Mouse (Mus musculus): Measurements from ENCODE around the gene Cmtm1.
"Not testable (repeated sequence)": the region's sequence is repeated elsewhere in the genome, so short reads cannot be mapped to it uniquely, and the experiment has no call there.

Gene Cmtm1

DNA sequence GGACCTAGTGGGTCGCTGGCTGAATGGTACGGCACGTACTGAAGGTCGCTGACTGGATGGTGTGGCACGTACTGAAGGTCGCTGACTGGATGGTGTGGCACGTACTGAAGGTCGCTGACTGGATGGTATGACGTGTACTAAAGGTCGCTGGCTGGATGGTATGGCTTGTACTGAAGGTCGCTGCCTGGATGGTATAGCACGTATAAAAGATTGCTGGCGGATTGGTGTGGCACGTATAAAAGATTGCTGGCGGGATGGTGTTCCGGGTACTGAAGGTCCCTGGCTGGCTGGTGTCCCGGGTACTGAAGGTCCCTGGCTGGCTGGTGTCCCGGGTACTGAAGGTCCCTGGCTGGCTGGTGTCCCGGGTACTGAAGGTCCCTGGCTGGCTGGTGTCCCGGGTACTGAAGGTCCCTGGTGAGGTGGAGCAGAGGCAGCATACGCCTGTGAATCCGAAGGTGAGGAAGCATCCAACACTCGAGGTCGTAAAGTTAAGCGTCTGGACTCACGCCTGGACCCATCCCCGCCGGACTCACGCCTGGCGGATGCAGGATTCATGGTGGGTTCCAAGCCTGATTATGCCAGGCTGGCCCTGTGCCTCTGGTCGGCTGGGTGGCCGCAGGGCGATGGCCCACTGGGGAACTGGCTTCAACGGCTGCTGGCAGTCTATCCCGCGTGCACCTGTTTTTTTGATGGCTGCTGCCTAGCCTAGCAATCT is at the start of gene Cmtm1, which contains the start of gene Gm45711:
TSS of gene Cmtm1 (minus strand) at position 705 of the 715 bp plus-strand sequence.
TSS of gene Gm45711 (minus strand) at position 641 of the 715 bp plus-strand sequence.
- not testable (repeated sequence) for DNase-seq (ENCODE audit: low spot score)

DNA sequence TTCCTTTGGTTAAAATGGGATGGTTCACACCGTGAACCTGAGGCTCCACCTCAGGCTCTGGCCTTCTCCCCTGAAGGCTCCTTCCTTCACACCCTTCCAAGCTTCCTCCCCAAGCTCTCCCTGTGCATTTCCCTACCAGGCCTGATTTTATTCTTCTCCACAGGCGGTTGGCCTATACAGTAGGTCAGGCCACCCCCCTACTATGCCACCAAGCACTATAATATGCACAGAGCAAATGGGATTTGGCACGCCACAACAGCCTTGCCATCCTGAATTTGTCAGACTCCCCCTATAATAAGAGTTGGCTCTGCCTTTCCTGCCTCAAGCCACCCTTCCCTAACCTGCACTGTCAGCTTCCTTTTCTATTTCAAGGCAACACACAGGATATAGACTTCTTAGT is 48.7 kb upstream of the Cmtm1 start:
- no peak for DNase-seq (ENCODE audit: low spot score)

DNA sequence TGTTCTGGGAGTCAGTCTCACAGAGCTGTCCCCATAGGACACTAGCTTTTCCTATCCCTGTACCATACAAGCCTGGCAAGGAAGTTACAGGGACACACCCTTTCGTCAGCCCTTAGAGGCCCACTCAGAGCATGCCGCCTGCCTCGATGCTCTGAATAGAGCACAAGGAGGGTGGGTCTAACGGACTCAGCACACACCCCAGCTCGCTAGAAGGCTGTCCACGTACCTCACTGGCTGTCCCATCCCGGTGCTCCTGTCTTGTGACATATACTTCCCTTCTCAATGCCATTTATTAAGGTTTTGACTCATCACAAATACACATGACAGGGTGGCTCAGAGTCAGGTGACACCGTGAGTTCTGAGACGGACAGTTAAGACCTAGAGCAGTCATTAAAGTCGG is 44.6 kb upstream of the Cmtm1 start:
- DNase-seq (ENCODE audit: low spot score): no peak

DNA sequence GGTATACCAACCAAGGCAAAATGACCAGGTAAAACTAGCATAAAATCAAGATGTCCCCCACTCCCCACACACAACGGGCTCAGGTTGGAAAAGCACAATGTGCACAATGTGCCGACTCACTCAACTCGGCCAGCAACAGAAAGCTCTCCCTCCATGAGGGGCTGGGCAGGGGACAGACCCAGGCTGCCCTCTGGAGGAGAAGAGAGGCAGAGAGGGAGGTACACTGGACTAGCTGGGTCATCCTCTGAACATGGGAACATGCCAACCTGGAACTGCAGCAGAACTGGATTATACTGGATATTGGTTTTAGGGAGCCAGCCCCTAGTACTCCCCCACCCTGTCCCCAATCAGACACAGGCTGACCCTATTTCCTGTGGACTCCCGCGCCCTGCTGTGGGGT is 43.2 kb upstream of the Cmtm1 start:
- DNase-seq (ENCODE audit: low spot score): no peak

DNA sequence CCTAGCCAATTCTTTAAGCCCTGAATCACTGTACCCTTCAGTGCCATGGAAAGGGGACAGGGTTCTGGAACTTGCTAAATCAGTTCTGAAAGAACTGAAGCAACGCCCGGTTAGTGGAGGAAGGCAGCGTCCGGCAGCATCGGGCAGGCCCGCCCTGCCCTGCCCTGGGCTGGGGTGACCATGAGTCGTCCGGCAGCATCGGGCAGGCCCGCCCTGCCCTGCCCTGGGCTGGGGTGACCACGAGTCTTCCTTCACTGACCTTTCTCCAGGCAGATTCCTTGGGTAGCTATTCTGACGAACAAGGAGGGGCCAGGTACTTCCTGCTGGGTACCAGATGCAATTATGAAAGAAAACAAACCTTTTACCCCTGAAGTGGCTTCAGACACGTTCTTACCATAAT is 40.1 kb upstream of the Cmtm1 start:
- no peak for DNase-seq (ENCODE audit: low spot score)

DNA sequence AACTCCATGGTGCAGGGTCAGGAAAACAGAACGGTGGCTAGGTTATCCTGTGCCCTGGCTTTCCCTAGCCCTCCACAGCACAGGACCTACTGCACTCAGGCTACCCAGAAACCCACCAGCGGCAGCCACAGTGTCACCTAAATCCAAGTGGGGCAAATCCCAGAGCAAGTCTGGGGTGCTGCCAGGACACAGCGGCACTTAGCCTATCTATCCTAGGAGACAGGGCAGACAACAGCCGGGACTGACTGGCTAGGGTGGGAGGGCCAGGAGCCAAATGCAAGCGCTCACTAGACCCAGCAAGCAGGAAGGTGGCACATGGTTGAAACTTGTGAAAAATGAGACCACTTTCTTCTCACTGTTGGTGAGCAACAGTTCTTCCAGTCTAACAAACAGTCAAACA is 39.0 kb upstream of the Cmtm1 start:
- DNase-seq (ENCODE audit: low spot score): no peak

DNA sequence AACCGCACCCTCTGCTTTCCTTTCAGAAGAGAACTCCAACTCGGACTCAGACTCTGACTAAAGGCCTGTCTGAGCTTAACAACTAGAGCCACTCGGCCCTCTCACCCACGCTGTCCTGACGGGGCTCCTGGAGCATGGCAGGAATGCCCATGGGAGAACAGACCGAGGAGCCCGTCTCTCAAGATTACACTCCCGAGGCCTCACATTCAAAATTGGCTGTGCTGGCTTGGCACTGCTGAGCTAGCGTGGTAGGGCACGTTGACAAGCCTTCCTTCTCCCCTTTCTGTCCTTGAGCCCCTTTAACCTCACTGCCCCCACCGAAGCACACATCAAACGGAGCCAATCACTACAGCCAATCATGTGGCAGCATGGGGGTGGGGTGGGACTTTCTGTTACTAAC is 36.8 kb upstream of the Cmtm1 start:
- no peak for DNase-seq (ENCODE audit: low spot score)

DNA sequence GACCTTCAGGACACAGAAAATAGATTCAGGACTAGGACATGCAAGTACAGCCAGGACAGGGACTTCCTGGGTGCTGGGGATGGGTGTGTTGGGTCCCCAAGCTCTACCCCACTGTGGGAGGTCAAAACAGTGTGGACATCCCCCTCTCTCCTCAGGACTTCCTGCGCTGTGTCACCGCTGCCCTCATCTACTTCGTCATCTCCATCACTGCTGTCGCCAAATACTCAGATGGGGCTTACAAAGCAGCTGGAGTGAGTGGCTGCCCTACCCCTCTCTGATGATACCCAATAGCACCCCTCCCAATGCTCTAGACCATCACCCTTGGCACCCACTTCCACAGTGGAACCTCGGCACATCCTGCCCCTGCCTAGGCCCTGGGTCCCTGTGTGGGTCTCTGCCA is 34.7 kb upstream of the Cmtm1 start:
- no peak for DNase-seq (ENCODE audit: low spot score)

DNA sequence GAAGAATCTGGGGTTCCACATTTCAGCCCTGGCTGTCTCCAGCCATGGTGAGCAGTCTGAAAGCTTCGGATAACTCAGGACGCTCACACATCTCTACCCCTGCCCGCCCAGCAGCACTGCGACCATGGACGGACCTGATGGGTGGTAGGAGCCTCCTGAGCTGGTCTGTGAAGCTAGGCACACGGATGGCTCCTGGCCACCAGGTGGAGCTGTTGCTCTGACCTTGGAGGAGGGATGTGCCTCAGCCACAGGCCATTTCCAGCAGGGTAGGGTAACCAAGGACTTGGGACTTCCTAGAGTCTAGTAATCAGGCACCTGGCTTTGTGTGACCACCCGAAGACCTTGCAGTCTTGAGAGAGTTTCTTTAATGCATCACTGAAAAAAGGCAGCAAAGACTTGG is 34.0 kb upstream of the Cmtm1 start:
- peak; percentile 86 for DNase-seq (ENCODE audit: low spot score)

DNA sequence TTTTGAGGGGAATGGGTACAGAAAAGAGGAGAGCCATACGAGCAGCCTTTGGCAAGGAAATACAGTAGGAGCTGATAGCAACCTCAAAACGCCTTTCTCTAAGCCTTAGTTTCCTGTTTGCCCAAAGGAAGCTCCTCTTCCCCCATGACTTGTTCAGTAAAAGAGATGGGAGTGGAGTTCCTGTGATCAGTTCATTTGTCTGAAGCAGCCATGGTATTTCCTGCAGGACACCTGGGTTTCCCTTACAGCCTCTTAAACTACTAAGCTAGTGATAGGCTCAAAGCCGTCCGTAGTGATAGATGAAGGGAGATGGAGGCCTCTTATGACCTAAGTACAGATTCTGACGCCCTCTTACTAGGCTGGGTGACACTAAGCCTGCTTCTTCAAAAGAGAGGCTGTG is 32.5 kb upstream of the Cmtm1 start:
- DNase-seq (ENCODE audit: low spot score): no peak

DNA sequence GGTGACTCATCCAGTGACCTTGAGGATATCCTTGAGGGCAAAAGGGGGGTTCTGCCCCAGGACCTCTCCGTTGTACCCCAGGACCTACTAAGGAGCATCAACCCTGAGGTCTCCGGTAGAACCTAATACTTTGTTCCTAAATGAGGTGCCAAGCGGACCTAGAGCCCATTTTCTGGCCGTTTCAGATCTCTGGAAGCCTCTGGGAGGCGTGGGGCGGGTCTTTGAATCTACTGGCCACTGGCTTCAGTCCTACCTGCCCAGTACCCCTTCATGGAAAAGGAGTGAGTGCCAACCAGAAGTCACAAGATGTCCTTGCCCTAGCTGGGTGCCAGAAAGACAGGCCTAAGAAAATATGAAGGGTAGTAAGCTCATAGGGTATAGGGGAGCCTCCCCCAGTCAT is 31.7 kb upstream of the Cmtm1 start:
- DNase-seq (ENCODE audit: low spot score): no peak

DNA sequence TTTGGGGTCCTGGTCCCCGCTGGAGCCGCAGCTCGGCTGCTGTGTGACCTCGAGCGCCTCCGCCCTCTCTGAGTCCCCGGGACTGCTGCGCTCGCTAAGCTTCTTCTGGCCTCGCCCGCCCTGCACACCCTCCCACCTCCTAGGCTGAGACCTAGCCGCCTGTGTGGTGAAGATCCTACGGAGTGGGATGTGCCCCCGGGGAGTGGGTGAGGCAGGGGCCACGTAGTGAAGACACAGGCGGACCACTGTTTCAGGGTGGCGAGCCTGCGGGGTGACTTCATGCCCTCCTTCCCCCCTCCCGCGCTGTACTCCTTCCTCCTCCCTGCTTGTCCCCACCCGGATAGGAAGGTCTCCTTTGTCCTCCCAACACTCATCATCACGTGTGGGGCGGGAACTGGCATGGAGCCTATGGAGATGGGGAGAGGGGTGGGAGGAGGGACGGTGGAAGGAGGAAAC is 31.2 kb upstream of the Cmtm1 start:
- peak; percentile 79 for DNase-seq (ENCODE audit: low spot score)

DNA sequence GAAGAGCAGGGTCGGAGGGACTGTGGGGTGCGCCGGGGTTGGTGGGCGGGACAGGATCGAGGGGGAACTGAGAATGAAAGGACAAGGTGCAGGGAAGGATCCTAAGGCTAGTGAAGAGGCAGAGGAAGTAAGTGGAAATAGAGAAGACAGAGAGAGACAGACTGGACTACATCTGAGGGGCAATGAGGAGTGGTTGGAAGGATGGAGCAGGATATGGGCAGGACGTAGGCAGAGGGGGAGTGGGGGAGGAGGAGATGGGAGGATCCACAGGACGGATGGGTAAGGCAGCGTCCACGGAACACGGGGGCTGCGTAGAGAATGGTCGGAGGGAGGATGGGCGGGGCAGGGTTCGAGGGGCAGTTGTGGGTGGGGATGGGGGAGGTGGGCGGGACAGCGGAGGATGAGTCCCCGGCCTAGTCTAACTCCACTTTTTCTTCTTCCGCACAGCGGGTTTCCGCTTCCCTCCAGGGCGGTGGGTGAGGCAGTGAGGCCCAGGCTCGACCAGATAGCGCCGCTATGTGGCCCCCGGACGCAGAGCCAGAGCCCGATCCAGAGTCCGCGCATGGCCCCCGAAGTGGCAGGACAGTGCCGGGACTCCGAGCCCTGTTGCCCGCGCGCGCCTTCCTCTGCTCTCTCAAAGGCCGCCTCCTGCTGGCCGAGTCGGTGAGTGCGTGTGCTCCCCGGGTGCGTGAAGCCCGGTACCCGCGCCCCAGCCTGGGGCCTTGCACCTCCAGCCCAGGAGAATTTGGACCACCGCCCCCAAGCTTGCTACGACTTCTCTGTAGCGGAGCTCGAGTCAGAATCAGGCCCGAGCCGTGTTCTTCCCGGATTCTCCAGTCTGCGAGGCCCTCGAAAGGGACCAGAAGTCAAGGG is 30.5 kb upstream of the Cmtm1 start:
- DNase-seq (ENCODE audit: low spot score): peak; percentile 82

DNA sequence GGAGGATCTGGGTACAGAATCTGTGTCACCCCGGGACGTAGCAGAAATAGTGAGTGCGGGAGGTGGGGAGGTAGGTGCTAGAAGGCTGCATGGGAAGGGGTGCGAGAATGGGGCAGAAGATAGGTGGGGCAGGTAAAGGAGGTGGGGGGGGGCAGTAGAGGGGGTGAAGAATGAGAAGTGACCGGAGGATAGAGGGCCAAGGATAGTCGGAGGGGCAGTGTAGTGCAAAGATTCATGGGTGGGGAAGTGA is 30.0 kb upstream of the Cmtm1 start:
- no peak for DNase-seq (ENCODE audit: low spot score)

DNA sequence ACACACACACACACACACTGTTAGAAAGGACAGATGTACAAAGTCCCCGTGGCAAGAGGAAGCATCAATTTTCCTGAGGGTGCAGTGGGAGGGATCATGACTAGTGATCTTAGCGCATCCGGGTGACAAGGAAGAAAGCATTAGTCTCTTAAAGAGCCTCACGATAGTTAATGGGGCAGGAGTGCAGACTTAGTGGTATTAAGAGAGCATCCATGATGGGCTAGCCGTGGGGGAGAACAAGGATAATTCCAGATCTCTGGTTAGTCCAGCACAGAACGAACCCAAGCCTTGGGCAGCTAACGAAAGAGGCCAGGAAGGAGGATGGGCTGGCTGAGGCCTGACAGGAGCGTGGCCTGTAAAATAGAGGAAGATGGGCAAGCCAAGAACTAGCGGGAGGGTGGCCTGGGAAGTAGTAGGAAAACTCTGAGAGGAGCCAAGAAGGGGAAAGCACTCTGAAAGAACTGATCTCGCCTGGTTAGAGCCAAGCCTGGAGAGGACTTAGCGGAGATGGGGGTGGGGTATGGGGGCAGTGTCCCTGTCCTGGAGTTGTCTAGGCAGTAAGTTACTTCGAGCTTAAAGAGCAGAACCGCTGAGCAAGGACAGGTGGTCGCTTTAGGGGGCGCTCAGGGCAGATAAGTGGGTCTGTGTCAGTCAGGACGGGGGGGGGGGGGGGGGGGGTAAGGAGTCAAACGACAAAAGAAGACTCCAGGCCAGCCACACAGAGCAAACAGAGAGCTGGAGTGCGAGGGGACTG is 29.5 kb upstream of the Cmtm1 start, which contains the start of gene Cmtm3:
TSS of gene Cmtm3 (plus strand) at position 182 of the 754 bp plus-strand sequence.
- no peak for DNase-seq (ENCODE audit: low spot score)

DNA sequence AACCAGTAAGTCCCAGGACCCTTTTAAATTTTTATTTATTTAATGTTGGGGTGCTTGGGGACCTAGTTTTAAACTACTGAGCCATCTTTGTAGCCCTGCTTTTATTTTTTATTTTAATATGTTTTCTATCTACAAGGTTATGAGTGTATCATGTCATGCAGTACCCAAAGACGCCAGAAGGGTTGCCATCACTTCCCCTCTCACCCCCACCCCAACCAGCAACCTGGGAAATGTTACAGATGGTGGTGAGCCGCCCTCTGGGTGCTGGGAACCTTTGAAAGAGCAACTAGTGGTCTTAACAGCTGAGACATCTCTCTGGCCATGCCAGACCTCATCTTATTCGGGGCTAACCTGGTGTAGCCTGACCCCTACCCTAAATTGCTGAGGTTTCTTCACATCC is 27.9 kb upstream of the Cmtm1 start:
- no peak for DNase-seq (ENCODE audit: low spot score)

DNA sequence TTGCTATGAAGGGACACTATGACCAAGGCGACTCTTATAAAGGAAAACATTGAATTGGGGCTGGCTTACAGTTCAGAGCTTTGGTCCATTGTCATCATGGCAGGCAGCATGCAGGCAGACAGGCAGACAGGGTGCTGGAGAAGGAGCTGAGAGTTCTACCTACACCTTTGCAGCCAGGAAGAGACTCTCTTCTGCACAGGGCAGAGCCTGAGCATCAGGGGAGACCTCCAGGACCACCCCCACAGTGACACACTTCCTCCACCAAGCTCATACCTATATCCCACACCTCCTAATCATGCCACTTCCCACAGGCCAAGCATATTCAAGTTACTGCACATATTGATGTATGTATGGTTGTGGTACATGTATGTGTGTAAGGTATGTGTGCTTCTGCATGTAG is 26.9 kb upstream of the Cmtm1 start:
- no peak for DNase-seq (ENCODE audit: low spot score)

DNA sequence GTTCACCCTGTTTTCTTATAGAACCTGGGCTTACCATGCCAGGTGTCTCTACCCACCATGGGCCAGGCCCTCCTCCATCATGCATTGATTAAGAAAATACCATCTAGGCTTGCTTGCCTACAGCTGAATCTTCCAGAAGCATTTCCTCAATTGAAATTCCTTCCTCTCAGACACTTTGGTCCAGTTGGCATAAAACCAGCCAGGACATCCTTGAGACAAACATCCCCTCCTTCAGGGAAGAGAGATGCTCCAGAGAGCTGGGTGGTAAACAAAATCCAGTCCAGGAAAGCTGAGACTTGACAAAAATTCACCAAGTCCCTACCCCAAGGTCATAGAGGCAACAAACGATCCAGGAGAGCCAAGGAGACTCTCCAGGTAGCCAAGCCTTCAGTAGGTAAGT is 24.3 kb upstream of the Cmtm1 start:
- DNase-seq (ENCODE audit: low spot score): peak; percentile 34

DNA sequence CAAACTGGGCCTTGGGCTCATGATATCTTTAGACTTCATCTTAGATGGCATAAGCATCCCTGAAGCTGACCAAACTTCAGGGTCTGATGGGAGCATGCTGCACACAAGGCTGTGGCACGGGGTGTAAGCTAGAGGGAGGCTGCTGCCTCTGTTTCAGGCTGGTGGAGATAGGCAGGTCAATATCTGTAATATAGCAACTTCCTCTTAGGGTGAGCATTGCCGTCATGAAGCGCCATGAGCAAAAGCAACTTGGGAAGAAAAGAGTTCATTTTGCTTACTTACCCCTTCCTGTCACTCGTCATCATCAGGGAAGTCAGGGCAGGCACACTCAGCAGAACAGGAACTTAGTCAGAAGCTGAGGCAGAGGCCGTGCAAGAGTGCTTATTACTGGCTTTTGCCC is 23.8 kb upstream of the Cmtm1 start:
- peak; percentile 24 for DNase-seq (ENCODE audit: low spot score)

DNA sequence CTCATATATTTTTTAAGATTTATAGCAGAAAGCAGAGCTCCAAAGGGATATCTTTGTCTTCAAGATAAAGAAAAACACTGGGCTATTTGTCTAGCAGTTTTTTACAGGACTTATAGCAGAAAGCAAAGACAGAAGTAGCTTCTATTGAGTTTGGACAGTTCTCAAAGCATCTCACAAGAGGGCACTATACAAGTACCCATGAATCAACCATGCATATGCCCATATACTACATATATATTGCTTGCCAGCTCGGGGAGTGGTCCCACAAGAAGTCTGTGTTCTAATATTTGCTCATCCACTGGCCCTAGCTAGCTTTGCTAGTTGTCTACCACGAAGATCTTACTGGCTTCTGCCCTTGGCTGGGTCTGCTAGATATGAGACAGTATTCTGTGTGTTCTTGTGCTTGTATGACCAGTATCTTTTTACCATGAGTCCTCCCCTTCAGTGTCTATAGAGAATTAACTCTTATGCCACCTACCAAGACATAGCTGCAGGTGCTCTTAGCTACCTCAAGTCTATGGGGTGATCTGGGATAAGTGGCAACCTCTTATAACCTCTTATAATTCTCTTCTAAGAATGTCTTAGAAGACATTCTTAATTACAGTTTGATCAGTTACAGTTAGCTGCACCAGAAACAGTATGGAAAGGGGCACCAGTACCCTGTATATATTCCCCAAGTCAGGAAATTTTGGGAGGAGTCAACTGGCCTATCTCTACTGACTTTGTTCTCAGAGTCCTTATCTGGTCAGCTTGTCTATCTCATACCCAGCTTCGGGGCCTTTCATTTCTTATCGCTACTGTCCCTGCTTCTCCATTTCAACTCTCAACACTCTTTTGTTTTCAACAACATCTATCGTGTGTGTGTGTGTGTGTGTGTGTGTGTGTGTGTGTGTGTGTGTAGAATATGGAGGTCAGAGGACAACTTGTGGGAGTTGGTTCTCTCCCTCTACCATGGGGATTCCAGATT is 23.0 kb upstream of the Cmtm1 start:
- DNase-seq (ENCODE audit: low spot score): no peak

DNA sequence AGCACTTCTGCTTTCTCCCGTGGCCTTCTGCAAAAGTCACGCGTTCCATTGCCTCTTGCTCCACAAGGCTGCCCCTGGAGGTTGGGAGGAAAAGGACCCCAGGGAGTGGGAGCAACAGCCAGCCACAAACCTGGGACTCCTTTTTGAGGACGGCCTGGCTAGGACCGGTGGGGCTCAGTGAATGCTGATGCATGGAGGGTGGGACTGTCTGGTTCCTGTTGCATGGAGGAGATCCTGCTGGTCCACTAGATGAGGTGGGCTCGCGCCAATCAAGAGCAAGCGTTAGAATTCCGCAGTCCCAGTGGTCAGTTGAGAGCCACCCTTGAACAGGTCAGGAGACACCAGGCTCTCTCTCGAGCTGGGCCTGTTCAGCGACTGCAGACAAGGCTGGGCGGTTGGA is 12.0 kb upstream of the Cmtm1 start, which contains the start of gene Cmtm2b:
TSS of gene Cmtm2b (plus strand) at position 301 of the 400 bp plus-strand sequence.
- not testable (repeated sequence) for DNase-seq (ENCODE audit: low spot score)
